Mouse (Mus musculus) spleen, postnatal 36 days (tissue): ENCODE measurements around the gene Cald1.

Experiments
- DNase-seq, 2 experiments: peaks; one replicate each; pipeline ENCODE4 v3.0.0; 2022; ENCODE audit warnings: low spot score in 2 of 2, mixed read lengths in 1 of 2

Cald1 gene

DNA sequence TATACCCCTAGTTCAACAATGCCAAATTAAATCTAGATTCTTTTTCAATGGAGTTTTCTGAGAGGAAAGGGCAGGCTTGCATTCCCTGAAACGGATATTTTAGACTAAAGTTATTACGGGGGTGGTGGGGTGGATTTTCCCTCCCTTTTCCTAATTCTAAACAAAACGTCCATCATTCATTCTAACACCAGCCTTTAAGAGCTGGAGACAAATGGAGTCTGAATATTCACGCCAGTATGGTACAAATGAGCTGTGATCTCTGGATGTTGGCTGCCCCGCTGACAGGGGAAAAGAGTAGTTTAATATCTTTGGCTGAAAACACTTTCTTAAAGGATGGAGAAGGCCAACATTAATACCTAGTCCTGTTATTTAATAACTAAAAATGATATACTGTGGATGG, 66.4 kb downstream of the Cald1 start:
- no peak for DNase-seq

DNA sequence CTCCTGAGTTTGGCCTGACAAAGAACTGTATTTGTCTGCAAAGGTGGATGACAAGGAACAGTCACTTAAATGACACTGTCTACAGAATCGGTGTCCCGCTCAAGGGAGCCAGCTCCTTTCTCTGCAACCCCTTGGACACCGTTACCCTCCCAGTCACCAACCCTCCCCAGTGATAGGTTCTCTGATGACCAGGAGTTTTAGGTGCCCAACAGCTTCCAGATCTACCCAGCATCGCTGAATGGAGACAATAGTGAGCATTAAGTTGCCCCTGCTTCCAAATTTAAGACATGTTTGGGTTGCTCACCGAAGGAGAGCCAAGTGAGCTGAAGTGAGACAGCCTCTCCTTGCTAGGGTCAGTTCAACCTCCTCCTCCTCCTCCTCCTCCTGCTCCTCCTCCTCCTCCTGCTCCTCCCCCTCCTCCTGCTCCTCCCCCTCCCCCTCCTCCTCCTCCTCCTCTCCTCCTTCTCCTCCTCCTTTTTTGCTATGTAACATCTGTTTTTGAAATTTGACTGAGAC, 70.5 kb downstream of the Cald1 start:
- no peak for DNase-seq

DNA sequence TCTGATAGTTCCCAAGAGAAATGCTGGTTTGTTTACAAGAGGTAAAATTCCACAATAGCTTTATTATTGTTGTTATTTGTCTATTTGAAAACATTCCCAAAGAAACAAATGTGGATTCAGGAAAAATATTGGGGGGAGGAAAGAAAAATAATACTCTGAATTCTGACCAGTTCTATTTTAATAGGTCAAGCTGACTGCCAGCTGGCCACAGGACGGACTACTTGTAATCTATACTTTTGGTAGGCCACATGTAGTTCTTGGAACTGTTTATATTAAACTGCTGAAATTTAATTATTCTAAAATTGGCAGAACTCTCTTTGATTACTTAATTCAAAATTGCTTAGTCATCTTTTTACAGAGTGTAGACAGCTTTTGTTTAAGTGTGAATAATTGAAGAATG, 73.1 kb downstream of the Cald1 start:
- DNase-seq = no peak

DNA sequence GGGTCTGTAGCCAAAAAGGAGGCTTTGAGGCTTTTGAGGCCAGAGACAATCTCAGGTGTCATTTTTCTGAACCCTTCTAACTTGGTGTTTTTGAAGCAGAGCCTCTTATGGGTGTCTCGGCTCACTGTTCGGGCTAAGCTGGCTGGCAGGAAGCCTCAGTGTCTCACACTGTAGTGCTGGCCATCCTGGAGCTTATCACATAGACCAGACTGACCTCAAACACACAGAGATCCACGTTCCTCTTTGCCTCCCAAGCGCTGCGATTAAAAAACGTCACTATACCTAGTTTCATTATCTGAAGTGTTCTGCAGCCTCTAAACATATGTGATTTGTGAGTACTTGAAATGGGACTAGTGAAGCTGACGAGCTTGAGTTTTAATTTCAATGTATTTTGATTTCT, 76.1 kb downstream of the Cald1 start:
- DNase-seq = no peak

DNA sequence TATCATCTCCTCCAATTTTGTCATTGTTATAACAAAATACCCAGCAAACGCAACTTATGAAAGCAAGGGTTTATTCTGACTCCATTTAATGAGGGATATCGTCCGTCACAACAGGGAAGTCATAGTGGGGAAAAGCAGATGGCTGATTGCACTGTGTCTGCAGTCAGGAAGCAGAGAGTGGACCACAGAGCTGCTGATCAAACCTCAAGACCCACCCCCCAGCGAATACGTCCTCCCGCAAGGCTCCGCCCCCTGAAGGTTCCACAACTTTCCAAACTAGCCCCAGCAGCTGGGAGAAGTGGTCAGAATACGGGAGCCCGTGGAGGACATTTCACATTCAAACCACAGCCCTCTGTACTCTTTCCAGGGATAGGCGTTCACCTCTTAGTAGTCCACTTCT, 76.6 kb downstream of the Cald1 start:
- no peak for DNase-seq

DNA sequence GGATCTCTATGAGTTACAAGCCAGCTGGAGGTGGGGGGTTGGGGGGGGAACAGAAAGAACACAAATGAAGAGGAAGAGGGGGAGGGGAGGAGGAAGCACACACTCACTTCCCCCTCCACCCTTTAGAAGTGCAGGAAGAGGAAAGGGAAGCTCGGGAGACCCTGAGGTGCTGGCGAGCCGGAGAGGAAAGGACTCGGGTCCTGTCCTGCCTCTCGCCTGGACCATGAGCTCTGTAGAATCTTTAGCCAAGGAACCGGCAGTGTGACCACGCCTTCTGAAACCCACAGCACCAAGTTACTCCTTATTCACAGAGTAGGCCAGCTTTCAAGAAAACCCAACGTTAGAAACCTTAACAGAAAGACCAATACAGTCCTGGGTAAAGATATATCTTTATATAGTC, 83.8 kb downstream of the Cald1 start:
- DNase-seq = no peak

DNA sequence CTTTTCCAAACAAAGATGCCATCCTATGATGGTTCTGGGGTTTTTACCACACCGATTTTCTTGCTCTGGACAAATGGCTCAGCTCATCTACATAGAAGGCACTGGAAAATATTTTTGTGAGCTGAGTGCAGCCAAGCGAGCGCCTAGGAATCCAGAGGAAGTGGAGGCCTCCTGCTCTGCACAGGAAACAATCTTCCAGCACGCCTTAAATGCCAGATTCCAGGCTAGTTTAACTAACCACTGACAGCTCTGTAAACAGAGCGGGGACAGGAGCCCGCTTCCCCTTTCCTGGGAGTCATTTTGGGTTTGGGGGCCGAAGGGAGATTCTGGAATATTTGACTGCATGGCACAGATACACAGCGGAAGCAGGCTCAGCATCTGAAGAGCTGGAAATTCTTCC, 86.6 kb downstream of the Cald1 start:
- no peak for DNase-seq

DNA sequence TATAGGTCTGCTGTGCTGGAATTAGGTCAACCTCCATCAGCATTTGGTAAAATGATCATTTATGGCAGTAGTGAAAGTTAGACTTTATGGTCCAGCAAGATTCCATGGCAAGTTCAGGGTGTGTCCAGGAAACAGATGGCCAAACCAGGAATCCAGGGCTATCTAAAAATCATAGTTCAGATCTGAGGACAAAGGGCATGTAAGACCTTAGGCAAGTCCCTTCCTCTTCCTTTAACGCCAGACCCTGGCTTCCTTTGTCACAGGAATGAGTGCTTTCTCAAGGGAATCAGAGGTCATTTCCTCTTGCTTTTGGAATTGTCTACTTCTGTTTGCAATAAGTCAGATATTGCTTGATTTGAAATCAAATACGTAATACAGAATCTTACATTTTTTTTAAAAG, 90.7 kb downstream of the Cald1 start:
- no peak for DNase-seq

DNA sequence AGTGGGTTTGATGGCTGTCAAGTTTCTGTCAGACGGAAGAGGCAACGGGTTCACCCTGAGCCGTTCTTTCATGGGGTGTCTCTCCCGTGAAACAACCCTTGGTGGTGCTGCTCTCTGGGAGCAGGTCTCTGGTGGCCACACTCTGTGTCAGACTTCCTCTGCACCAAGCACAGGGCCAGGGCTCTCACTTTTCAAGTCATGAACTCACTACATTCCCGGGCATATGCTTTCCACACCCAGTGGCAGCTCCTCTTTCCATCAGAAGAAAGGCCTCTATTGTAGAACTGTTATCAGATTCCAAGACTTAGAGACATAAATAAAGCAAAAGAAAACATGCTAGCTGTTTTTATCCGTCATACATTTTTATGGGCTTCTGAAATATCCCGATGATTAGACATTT, 93.1 kb downstream of the Cald1 start:
- DNase-seq = no peak

DNA sequence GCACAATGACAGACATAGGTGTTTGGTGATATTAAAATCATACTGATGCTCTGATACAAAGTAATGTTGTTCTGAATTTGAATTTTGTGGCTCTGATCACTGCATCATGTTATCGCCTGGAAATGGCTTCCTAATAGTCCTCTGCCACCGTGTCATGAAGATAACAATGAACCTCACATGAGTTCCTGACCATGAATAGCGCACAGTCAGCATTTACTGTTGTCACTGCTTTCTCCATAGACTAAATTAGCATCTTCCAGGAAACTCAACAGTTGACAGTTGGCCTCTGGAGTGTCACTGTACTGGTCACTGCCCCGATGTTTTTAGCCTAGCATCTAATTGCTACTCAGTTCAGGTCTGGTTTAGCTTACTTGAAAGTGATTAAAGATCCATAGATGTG, 95.8 kb downstream of the Cald1 start:
- DNase-seq = no peak

DNA sequence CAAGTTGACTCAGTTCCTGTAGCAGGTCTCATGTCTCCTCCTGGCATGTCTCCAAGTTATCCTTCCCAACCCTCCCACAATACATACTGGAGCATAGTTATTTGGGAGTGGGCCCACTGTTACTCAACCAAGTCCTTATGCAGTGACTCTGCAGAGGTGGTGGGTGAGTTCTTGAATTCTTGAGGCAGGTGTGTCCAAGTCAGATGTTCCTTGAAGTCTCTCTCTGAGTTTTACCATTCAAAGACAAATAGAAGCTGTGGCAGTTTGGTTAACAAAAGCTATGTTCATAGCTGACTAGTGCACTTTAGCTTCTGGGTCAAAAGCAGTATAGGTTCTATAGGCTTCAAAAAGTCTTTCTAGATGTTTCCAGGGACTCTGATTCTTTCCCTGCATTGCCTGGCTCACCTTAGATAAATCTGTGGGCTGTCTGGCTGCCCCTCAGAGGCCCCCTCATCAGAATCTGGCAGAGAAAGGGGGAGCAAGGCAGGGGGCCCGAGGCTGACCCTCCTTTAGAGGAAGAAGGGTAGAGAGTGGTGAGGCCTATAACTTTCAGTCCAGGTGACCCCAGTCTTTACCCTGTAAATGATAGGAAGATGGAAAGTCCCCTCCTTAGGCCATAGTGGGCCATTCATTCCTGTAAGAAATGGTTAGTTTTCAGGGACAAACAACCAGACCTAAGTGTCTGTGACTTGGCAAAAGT, 105.3 kb downstream of the Cald1 start:
- no peak for DNase-seq

DNA sequence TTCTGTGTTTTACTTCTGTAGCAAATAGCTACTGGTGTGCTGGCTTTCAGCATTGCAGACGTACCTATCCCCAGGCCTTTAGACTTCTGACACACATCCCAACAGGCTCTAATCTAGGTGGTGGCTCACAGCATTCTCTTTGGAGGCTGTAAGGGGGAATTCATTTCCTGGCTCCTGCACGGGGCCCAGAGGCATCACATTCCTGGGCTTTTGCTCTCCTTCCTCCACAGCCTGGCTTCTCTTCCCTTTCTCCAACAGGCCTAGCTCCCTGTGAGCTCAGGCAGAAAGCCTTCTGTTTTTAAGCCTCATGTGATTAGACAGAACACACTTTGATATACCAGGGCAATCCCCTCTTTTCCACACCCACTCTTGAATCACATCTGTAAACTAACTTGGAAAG, 109.2 kb downstream of the Cald1 start:
- DNase-seq = no peak

DNA sequence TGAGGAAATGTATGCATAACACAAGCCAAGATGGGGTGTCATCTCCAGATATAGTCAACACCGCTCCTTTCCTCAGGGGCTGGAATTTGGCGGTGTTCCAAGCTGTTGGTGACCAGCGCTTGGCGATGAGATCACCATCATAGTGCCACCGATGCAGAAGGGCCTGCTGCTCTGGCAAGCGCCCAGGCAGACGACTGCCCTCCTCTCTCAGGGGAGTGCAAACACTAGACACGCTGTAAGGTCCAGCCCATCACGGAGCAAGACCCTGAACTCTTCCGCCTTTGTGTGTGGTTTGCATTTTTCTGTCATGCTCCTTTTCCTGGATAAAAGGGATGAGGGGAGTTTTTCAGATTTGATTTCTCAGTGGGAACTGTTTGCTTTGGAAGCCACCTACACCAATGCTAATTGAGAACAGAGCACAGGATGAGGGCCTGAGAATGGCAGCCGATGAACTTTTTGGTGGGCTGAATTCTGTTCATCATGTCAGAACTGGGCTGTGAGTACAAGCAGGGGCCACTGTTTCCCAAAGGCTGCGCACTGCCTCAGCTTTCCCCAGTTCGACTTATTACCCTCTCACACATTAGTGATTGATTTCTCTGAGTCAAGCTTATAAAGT, 110.5 kb downstream of the Cald1 start:
- no peak for DNase-seq

DNA sequence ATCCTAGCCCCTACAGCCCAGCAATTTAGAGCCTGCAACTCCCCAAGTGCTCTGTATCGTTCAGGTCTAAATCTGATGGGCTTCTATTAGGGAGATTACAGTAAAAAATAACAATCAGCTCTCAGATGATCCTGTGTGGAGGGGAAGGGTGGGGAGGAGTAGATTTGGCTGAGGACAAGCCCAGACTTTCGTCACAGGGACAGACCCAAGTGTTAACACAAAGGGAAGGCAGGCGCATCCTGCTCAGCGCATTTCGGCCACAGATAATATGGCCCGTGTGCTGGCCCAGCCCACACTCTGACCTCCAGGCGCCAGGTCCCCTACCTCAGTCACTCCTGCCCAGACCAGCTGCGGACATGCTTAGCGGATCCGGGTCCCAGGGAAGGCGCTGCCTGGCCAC, 111.0 kb downstream of the Cald1 start:
- no peak for DNase-seq

DNA sequence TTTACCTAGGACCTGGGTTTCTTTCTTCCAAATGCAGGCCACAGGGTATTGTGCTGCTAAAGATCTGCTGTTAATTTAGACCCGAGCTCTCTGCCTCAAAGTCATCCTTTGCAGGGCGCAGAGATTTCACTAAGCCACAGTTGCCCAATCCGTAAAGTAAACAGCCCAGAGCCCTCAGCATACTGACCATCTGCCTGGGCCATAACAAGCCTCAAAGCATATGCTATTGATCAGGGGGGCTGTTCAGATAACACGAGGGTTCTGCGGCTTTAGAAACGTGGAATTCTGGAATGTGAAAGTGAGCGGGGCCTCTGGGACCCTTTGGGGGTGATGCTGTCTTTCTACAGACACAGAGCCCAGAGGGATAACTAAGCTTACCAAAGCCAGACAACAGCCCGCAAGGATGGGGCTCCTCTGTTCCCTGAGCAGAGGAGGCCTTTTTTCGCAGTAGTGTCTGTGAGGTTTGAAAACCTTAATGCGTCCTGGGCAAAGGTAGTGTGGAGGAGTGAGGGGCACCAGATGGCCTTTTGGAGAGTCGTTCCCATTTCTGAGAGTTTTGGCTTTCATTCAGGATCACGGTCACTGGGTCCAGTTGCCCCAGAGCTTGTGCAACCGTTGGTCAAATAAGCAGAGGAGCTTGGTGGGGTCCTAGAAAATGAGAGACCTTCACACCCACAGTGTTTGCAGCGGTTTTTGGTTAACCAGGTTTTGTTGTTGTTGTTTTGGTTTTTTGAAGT, 111.8 kb downstream of the Cald1 start:
- DNase-seq = no peak

DNA sequence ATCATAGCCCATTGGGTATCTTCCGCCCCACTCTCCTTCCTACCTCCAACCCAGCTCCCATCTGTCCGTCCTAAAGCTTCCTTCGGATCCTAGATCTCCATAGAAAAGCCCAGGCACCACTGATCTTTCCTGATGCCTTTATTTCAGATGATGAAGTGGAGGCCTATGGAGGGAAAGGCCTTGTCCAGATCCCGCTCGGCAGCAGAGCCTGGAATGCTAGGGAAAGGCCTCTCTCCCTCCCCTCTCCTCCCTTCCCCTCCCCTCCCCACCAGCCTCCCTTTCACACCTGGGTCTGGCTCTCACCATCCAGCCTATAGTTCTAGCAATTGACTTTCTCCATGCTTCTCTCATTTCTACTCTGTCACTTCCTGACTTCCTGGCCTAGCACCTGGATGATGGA, 112.5 kb downstream of the Cald1 start:
- DNase-seq = no peak

DNA sequence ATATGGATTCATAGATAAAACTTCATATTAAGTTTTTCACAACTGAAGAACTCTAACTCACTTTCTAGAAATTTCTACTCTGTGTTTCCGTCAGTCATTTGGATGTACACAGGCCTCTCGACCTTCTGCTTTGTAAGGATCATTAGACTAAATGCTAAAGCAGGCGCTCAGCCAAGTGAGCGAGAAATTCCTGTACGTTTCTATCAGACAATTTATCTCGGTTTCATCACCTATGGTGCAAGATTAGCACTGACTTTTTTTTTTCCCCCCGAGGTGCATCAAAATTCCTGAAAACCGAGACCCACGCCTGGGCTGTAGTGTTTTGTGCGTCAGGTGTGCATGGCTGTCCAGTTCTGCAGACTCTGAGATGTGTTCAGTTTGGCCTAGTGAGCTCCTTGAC, 113.3 kb downstream of the Cald1 start:
- DNase-seq = no peak

DNA sequence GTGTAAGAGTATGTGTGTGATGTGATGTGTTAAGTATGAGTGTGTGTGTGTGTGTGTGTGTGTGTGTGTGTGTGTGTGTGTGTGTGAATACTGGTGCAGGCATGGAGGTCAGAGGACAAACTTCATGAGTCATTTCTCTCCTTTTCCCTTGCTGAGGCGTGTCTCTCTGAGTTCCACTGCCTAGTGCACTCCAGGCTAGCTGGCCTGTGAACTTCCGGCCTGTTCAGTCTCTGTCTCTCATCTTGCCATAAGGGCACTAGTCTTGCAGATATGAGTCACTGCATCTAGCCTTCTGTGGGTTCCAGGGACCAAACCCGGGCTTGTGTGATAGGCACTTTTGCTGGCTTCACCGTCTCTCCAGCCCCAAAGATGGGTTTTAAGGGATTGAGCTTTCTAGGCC, 114.9 kb downstream of the Cald1 start:
- no peak for DNase-seq

DNA sequence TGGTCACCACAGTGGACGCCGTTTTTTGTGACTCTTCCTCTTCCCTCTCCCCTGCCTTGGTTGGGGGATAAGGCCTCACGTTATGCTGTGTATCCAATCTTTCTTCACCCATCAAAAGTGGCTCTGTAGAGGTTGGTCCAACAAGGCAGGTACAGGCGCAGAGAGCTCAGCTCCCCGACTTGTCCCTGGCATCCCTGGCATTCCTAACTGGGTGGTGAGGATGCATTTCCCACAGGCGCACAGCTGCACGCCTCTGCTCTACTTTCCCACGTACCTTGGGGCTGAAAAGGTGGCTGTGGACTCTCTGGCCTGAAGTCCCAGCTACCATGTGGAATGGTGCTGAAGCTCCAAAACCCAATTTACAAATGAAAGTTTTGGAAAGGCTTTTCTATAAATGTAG, 115.5 kb downstream of the Cald1 start:
- DNase-seq = no peak

DNA sequence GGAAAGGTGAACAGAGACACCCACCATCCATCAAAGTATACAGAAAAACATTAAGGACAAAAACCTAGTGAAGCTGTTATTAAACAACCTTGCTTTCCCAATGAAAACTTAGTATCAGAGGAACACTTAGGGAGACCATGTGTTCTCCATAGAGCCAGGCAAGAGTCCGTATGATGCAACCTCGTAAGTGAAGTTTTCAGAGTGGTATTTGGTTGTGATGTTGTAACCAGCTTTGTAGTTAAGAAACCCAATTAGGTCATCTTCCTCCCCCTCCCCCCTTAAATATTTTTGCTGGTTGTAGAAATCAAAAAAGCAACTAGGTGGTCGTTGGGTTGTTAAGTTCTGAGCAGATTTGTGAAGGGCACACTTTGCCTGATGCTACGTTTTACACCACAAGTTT, 116.3 kb downstream of the Cald1 start:
- DNase-seq = no peak

DNA sequence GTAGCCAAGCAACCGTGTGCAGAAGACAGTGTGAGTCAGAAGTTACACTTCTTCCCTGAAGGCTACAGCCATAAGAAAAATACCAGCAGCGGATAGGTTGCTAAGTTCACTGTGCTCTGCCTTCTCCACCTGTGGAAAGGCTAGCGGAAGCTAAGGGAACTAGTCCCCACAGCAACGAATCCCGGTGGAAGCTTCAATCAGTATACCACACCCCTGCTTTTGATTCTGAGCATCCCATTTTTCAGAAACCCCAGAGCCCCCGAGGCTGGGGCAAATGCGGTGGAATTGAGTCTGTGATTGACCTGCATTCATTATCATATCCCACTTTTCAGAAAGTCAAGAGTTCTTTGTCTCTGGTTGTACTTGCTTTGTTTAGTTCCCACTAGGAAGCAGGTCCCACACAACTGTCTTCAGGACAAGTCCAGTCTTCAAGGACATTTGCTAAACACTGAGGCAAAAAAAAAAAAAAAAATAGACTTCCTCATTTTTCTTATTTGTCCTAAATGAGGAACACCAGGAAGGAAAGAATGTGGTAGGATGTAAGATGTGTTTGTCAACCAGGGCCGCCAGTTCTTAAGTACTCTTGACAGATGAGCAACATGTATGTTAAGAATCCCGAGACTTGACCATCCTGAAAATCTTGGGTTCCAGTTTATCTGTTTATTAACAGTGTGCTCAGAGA, 118.0 kb downstream of the Cald1 start:
- DNase-seq = no peak

DNA sequence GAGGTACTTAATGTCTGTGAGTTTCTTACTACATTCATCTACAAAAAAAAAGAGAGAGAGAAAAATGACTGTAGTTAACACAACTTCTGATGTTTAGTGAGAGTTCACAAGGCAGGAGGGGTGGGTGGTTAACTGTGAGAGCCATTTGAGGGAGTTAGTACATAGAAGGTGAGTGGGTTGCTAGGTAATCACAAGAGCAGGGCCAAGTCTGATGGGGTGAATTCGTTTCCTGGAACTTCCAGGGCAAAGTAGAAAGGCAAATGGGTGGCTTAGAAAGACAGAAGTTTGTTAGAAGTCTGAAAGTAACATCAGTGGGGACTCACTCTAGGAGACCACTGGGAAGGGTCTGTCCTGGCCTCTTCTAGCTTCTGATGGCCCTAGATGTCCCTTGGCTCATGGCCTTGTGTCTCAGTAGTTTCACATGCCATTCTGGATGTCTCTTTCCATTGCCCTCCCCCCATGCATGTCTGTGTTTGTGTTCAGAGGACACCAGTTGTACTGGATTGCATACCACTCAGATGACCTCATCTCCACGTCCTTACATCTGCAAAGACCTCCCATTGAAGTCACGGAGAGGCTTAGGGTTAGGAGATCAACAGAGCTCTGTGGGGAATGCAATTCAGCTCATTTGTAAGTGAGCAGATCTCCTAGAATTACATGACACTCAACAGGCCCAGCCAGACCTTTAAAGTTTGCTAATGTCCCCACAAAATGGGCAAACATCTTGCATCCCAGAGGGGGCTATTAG, 118.8 kb downstream of the Cald1 start:
- DNase-seq = no peak
